Comparison of ENCODE assay signal across 8 mouse cellular contexts in the genomic region with DNA sequence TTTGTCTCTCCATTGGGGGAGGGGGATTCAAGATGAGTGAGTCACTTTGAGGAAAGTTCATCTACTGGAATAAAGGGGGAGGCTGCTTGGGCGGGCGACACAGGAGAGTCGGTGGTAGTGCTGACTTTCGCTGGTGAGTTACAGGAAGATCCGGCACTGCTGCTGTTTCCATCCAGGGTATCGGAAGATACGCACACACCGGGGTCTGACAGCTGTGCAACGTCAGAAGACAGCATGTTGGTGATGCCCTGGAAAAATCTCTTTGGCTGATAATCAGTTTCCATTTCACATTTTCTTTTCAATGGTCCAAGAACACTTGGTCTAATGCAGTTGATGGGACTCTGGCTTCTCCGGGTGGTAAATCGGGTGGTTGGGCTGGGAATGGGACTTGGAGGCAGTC. TPM values are rescaled to one million over a fixed set of nuclear protein-coding genes. Genes with fewer than 3 reads are reported as not detected.
A peak's percentile ranks its signal among the peaks of the same experiment; 100 is the strongest.
DNase-seq lines count a peak whose midpoint lies in the region; ATAC-seq and TF ChIP-seq lines count a peak whose summit lies in the region.

No protein-coding gene starts in this region.

- H3K4me1 ChIP-seq in liver, postnatal 0 days (ENCODE audit: insufficient read depth): peaks cover 16% of the 10 kb centered on the region
- peaks cover 2% of the 10 kb centered on the region; the same call in 1 of the 2 replicates for H3K4me1 ChIP-seq in olfactory bulb, adult 2 months (ENCODE audit: control insufficient read depth, insufficient read depth, low read length)

- peak overlapping the region; percentile 87 for H3K4me3 ChIP-seq in liver, postnatal 0 days (ENCODE audit: low read depth, low read length)
- peak overlapping the region; percentile 93 for H3K4me3 ChIP-seq in olfactory bulb, adult 2 months (ENCODE audit: insufficient read depth, low read depth, low read length)

- no peaks in the 10 kb centered on the region for H3K27me3 ChIP-seq in liver, postnatal 0 days (ENCODE audit: insufficient read depth, low read length)

- H3K9ac ChIP-seq in liver, postnatal 0 days (replicated peaks): peak overlapping the region; percentile 96

- peak overlapping the region; percentile 92 for H3K4me2 ChIP-seq in liver, postnatal 0 days (ENCODE audit: low read depth, low read length)

- no peak for TF ChIP-seq POLR2A in olfactory bulb, adult 2 months (IDR thresholded peaks at IDR 0.05; ENCODE audit: insufficient read depth, low read depth, low read length)

- peak; percentile 60 for DNase-seq in adrenal gland, adult 2 months
- no peak for DNase-seq in adrenal gland, postnatal 4 days (ENCODE audit: low spot score in 2 of 2)
- DNase-seq in T-cell, adult 2 months (ENCODE audit: low spot score): peak; percentile 67
- DNase-seq in induced T-regulatory cell, adult 2 months (ENCODE audit: low read depth): peak; percentile 80
- DNase-seq in liver, postnatal 0 days: peak; percentile 42
- DNase-seq in gastrocnemius, postnatal 36 days: no peak

- no peak for TF ChIP-seq EP300 in liver, postnatal 0 days (IDR thresholded peaks at IDR 0.05; ENCODE audit: low read depth)

- H3K36me3 ChIP-seq in liver, postnatal 0 days (replicated peaks; ENCODE audit: insufficient read depth, low read length): no peaks in the 10 kb centered on the region

- H3K9me3 ChIP-seq in liver, postnatal 0 days (ENCODE audit: low read length): no peaks in the 10 kb centered on the region

- intact Hi-C loops in gastrocnemius, postnatal 36 days (cut with DNase I): loop anchor here (5.0 kb wide), 1 partner anchor 174 kb away; no protein-coding TSS in a partner anchor

- no peak for TF ChIP-seq CTCF in liver, postnatal 0 days (IDR thresholded peaks at IDR 0.05; ENCODE audit: low read depth)
- TF ChIP-seq CTCF in olfactory bulb, adult 2 months (IDR thresholded peaks at IDR 0.05; ENCODE audit: insufficient read depth, low read depth, low read length): no peak

- ATAC-seq in erythroblast, adult 5-6 weeks (replicated peaks; ENCODE audit: low FRiP score, poor library complexity, severe bottlenecking): peak; percentile 66
- ATAC-seq in liver, postnatal 0 days: no peak

- WGBS in liver, postnatal 0 days (ENCODE audit: insufficient replicate concordance): 1% methylated on average over 11 of the region's 11 CpGs
- WGBS in olfactory bulb, adult 2 months: under 1% methylated on average over 11 of the region's 11 CpGs

- H3K27ac ChIP-seq in liver, postnatal 0 days (ENCODE audit: low read depth): peak overlapping the region; percentile 95
- H3K27ac ChIP-seq in olfactory bulb, adult 2 months (ENCODE audit: insufficient read depth, low read depth, low read length): 0 out of 2 replicates have a peak overlapping the region, but pooled peaks have one; percentile 10

RNA-seq across cellular contexts. Expression of a gene that starts 0.7 kb away (rescaled TPM):
- 10 to 100 TPM; 29.6 to 32.0 TPM for total RNA-seq in adrenal gland, adult 2 months (2021)
- polyA plus RNA-seq in adrenal gland, adult 2 months (2012; rRNA removed): 61.8 and 67.9 TPM in 2 replicates
- total RNA-seq in adrenal gland, postnatal 4 days (2021): 10 to 100 TPM; 37.1 to 37.6 TPM
- 37.8 and 40.9 TPM in 2 replicates for total RNA-seq in erythroblast, adult 5-6 weeks (2015; ENCODE audit: low replicate concordance)
- total RNA-seq in erythroblast, adult 5-6 weeks (2017; ENCODE audit: low replicate concordance): 6.3 and 12.1 TPM in 2 replicates
- 28.6 and 30.6 TPM in 2 replicates for polyA plus RNA-seq in liver, postnatal 0 days (2015; fragmentation: Nextera tagmentation; extraction: Ambion mirVana)
- polyA plus RNA-seq in olfactory bulb, adult 2 months (2012; ENCODE audit: insufficient read depth, insufficient read length, low replicate concordance, missing spikeins): not detected in 2 replicates
- total RNA-seq in gastrocnemius, postnatal 36 days (2021): 10 to 100 TPM; 17.5 to 19.4 TPM

Comparison
In these comparisons a context has a peak if more than half of its experiments do, and no peak if none do; other contexts are left out.
1. DNase-seq: peak in adrenal gland, adult 2 months (single experiment), T-cell, adult 2 months (single experiment), induced T-regulatory cell, adult 2 months (single experiment) and liver, postnatal 0 days (single experiment); none in adrenal gland, postnatal 4 days (0 of 2) and gastrocnemius, postnatal 36 days (0 of 2).